Mouse (Mus musculus) adrenal gland, postnatal 0 days (tissue): Measurements from ENCODE around the gene Ctnna2. TPM values are rescaled to one million over a fixed set of nuclear protein-coding genes. Genes with fewer than 3 reads are reported as not detected.

Experiments
- polyA plus RNA-seq: library from polyadenylated mRNA; unstranded; fragments of >200 nt; fragmentation: Nextera tagmentation; extraction: Ambion mirVana; gene quantifications from 2 replicates; pipeline ENCODE4 v1.2.1, GENCODE M21; 2015

The Ctnna2 gene
- 6.1 and 15.0 TPM in 2 replicates for polyA plus RNA-seq

DNA sequence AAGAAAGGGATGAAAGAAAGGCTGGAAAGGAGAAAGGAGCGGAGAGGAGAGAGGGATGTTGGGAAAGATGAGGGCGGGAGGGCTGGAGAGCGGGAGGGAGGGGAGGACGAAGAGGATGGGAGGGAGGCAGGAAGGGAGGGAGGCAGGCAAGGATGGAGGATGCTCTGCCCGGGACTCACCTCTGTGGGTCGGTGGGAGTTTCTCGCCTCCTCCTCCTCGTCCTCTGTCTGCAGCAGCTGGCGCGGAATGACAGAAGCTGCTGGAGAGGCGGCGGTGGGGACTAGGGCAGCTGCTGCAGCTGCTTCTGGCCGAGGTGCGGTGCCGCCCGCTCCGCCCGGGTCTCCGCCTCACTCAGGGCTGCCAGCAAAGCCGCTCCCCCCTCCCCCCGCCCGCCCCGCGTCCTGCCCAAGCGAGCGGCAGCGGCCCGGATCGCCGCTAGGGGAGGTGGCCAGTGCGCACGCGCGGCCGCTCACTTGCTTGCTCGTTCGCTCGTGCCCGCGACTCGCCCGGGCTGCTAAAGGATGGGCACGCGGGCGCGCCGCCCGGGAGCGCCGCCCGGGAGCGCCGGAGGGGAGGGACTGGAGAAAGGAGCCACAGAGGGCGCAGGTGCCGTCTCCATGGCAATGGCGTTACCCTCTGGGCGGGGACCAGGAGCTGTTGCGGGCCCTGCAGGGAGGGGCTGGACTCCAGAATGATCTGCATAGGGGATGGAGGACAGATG is at the start of gene Ctnna2:
Ctnna2 (minus strand) TSS at position 459 of the 721 bp plus-strand sequence.

DNA sequence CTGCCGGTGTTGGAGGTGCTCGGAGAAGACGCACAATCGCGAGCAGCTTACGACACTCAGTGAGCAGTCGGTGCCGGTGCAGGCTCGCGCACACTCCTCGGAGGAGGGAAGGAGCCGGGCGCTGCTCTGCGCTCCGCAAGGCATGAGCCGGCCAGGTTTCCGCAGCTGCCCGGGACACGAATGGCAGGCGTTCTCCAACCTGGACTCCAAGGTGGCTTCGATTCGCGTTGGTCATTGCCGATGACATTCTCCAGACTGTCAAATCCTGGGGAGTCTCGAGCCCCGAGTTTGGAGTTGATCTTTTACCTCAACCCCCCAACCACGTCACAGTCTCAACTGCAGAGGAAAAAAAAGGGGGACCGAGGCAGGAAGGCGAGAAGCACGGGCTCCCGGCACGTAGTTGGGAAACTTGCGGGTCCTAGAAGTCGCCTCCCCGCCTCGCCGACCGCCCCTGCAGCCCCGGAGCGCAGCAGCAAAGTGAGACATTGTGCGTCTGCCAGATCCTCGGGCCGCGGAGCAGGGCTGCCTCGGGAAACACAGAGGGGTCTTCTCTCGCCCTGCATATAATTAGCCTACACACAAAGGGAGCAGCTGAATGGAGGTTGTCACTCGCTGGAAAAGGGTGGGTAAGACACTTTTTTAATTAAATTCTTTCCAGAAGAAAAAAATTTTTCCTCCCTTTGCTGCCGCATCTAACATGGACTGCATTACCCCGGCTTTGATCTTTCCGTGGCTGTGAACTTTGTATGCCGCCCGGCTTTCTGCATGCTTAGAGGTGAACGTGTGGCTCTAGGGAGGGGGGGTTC is 736.7 kb downstream of the Ctnna2 start, which contains the start of gene Lrrtm1:
Lrrtm1 (plus strand) TSS at position 89 of the 806 bp plus-strand sequence.

